Mouse (Mus musculus): ENCODE data around the gene Tpr. TPM values are rescaled to one million over a fixed set of nuclear protein-coding genes. Genes with fewer than 3 reads are reported as not detected.

Tpr gene
- polyA plus RNA-seq, 2 experiments, result 122 to 154 TPM

DNA sequence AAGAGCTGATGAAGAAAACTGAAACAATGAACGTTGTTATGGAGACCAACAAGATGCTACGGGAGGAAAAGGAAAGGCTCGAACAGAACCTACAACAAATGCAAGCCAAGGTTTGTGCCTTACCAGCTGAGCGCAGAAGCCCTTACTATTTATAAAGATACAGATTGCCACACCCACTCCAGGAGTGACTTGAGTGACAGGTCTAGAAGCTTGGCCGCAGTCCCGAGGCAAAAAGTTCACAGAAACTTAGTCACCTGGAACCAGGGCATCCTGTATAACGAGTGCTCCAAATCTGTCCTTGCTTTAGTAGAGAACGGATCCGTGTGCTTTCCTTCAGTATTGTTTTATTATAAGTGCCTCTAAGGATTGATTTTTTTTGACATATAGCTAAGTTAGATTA is 33.0 kb downstream of the Tpr start:
- Histone ChIP-seq H3K9me3 (ENCODE audit: control insufficient read depth, low read length) (no peaks in the 10 kb centered on the region), H3K4me3 (replicated peaks; ENCODE audit: low read length) (no peak overlapping the region), H3K27ac (replicated peaks; ENCODE audit: low read depth, low read length) (no peak overlapping the region), H3K27me3 (ENCODE audit: control insufficient read depth, insufficient read depth, low read length) (no peaks in the 10 kb centered on the region), H3K4me2 (replicated peaks; ENCODE audit: low read depth, low read length, severe bottlenecking) (no peak overlapping the region), H3K9ac (ENCODE audit: low read depth, low read length, severe bottlenecking) (no peak overlapping the region), H3K4me1 (ENCODE audit: control insufficient read depth, insufficient read depth, low read length) (no peaks in the 10 kb centered on the region), H3K36me3 (ENCODE audit: control insufficient read depth, insufficient read depth, low read length) (peaks cover 87% of the 10 kb centered on the region)
- TF ChIP-seq POLR2A (IDR thresholded peaks at IDR 0.05; ENCODE audit: borderline replicate concordance, extremely low read depth, insufficient read depth, insufficient read length), result no peak
- 90% methylated on average over 9 of the region's 9 CpGs for WGBS
- ATAC-seq (ENCODE audit: low FRiP score, low read depth) (no peak), DNase-seq (ENCODE audit: low spot score) (no peak)

DNA sequence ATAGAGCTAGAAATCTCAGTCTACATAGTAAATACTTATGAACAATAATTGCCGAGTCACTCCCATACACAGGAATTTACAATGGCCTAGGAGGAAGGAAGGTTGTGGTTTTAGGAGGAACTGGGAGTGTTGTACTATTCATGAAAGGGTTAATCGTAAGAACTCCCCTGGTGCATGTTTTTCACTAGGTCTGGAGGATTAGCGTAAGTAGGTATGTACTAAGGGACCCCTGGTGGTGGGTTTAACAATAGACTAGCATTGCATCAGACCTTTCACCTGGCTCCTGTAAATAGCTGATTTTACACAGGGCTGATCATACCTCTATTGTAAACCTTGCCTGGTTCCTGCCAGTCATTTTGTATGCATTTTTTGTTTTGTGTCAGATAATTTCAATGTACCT is 33.6 kb downstream of the Tpr start:
- no peaks in the 10 kb centered on the region for H3K27me3 ChIP-seq (ENCODE audit: control insufficient read depth, insufficient read depth, low read length)
- peaks cover 90% of the 10 kb centered on the region for H3K36me3 ChIP-seq (ENCODE audit: control insufficient read depth, insufficient read depth, low read length)
- H3K4me2 ChIP-seq (replicated peaks; ENCODE audit: low read depth, low read length, severe bottlenecking), result no peak overlapping the region
- no peak overlapping the region for H3K27ac ChIP-seq (replicated peaks; ENCODE audit: low read depth, low read length)
- TF ChIP-seq POLR2A (IDR thresholded peaks at IDR 0.05; ENCODE audit: borderline replicate concordance, extremely low read depth, insufficient read depth, insufficient read length), result no peak
- no peak overlapping the region for H3K4me3 ChIP-seq (replicated peaks; ENCODE audit: low read length)
- no peaks in the 10 kb centered on the region for H3K4me1 ChIP-seq (ENCODE audit: control insufficient read depth, insufficient read depth, low read length)
- ATAC-seq (ENCODE audit: low FRiP score, low read depth) (no peak), DNase-seq (ENCODE audit: low spot score) (no peak)
- H3K9me3 ChIP-seq (ENCODE audit: control insufficient read depth, low read length), result no peaks in the 10 kb centered on the region
- no peak overlapping the region for H3K9ac ChIP-seq (ENCODE audit: low read depth, low read length, severe bottlenecking)
- WGBS, result 67% methylated on average over 3 of the region's 3 CpGs

GRCm38 (mm10) chr1:150438641-150439040 is 46.0 kb downstream of the Tpr start:
- DNase-seq (ENCODE audit: low spot score) (no peak), ATAC-seq (ENCODE audit: low FRiP score, low read depth) (no peak)
- Histone ChIP-seq H3K4me3 (replicated peaks; ENCODE audit: low read length) (no peak overlapping the region), H3K9me3 (ENCODE audit: control insufficient read depth, low read length) (no peaks in the 10 kb centered on the region), H3K4me2 (replicated peaks; ENCODE audit: low read depth, low read length, severe bottlenecking) (no peak overlapping the region), H3K9ac (ENCODE audit: low read depth, low read length, severe bottlenecking) (no peak overlapping the region), H3K27me3 (ENCODE audit: control insufficient read depth, insufficient read depth, low read length) (no peaks in the 10 kb centered on the region), H3K4me1 (ENCODE audit: control insufficient read depth, insufficient read depth, low read length) (no peaks in the 10 kb centered on the region), H3K36me3 (ENCODE audit: control insufficient read depth, insufficient read depth, low read length) (peaks cover 82% of the 10 kb centered on the region), H3K27ac (replicated peaks; ENCODE audit: low read depth, low read length) (no peak overlapping the region)
- 89% methylated on average over 3 of the region's 3 CpGs for WGBS
- TF ChIP-seq POLR2A (IDR thresholded peaks at IDR 0.05; ENCODE audit: borderline replicate concordance, extremely low read depth, insufficient read depth, insufficient read length), result no peak

- H3K9me3 ChIP-seq (ENCODE audit: control insufficient read depth, low read length), result no peaks in the 10 kb centered on the region
- no peaks in the 10 kb centered on the region for H3K27me3 ChIP-seq (ENCODE audit: control insufficient read depth, insufficient read depth, low read length)
- no peak for TF ChIP-seq POLR2A (IDR thresholded peaks at IDR 0.05; ENCODE audit: borderline replicate concordance, extremely low read depth, insufficient read depth, insufficient read length)
- no peaks in the 10 kb centered on the region for H3K4me1 ChIP-seq (ENCODE audit: control insufficient read depth, insufficient read depth, low read length)
- DNase-seq (ENCODE audit: low spot score) (no peak), ATAC-seq (ENCODE audit: low FRiP score, low read depth) (no peak)
- peaks cover 84% of the 10 kb centered on the region for H3K36me3 ChIP-seq (ENCODE audit: control insufficient read depth, insufficient read depth, low read length)
- H3K4me2 ChIP-seq (replicated peaks; ENCODE audit: low read depth, low read length, severe bottlenecking), result no peak overlapping the region
- no peak overlapping the region for H3K4me3 ChIP-seq (replicated peaks; ENCODE audit: low read length)
- WGBS, result 75% methylated on average over 4 of the region's 4 CpGs
- no peak overlapping the region for H3K9ac ChIP-seq (ENCODE audit: low read depth, low read length, severe bottlenecking)
- H3K27ac ChIP-seq (replicated peaks; ENCODE audit: low read depth, low read length), result no peak overlapping the region
Observed at GRCm38 (mm10) chr1:150441731-150442130, 49.1 kb downstream of the Tpr start.

GRCm38 (mm10) chr1:150458977-150459376 is 66.3 kb downstream of the Tpr start:
- no peak for TF ChIP-seq POLR2A (IDR thresholded peaks at IDR 0.05; ENCODE audit: borderline replicate concordance, extremely low read depth, insufficient read depth, insufficient read length)
- no peaks in the 10 kb centered on the region for H3K27me3 ChIP-seq (ENCODE audit: control insufficient read depth, insufficient read depth, low read length)
- 90% methylated on average over 5 of the region's 5 CpGs for WGBS
- ATAC-seq (ENCODE audit: low FRiP score, low read depth) (no peak), DNase-seq (ENCODE audit: low spot score) (no peak)
- no peak overlapping the region for H3K4me3 ChIP-seq (replicated peaks; ENCODE audit: low read length)
- H3K36me3 ChIP-seq (ENCODE audit: control insufficient read depth, insufficient read depth, low read length), result no peaks in the 10 kb centered on the region
- no peak overlapping the region for H3K4me2 ChIP-seq (replicated peaks; ENCODE audit: low read depth, low read length, severe bottlenecking)
- H3K27ac ChIP-seq (replicated peaks; ENCODE audit: low read depth, low read length), result no peak overlapping the region
- no peaks in the 10 kb centered on the region for H3K4me1 ChIP-seq (ENCODE audit: control insufficient read depth, insufficient read depth, low read length)
- H3K9me3 ChIP-seq (ENCODE audit: control insufficient read depth, low read length), result no peaks in the 10 kb centered on the region
- H3K9ac ChIP-seq (ENCODE audit: low read depth, low read length, severe bottlenecking), result no peak overlapping the region

- WGBS, result 83% methylated on average over 3 of the region's 3 CpGs
- DNase-seq (ENCODE audit: low spot score), result no peak
- ATAC-seq (ENCODE audit: low FRiP score, low read depth), result no peak
- Histone ChIP-seq H3K4me3 (replicated peaks; ENCODE audit: low read length) (no peak overlapping the region), H3K9me3 (ENCODE audit: control insufficient read depth, low read length) (no peaks in the 10 kb centered on the region), H3K9ac (ENCODE audit: low read depth, low read length, severe bottlenecking) (no peak overlapping the region), H3K27me3 (ENCODE audit: control insufficient read depth, insufficient read depth, low read length) (no peaks in the 10 kb centered on the region), H3K4me2 (replicated peaks; ENCODE audit: low read depth, low read length, severe bottlenecking) (no peak overlapping the region), H3K27ac (replicated peaks; ENCODE audit: low read depth, low read length) (no peak overlapping the region), H3K36me3 (ENCODE audit: control insufficient read depth, insufficient read depth, low read length) (no peaks in the 10 kb centered on the region), H3K4me1 (ENCODE audit: control insufficient read depth, insufficient read depth, low read length) (no peaks in the 10 kb centered on the region)
- no peak for TF ChIP-seq POLR2A (IDR thresholded peaks at IDR 0.05; ENCODE audit: borderline replicate concordance, extremely low read depth, insufficient read depth, insufficient read length)
Observed at GRCm38 (mm10) chr1:150459599-150459998, 67.0 kb downstream of the Tpr start.
